Mouse (Mus musculus) thymus, postnatal 0 days (tissue): ENCODE data around the gene Ccdc141. TPM values are rescaled to one million over a fixed set of nuclear protein-coding genes. Genes with fewer than 3 reads are reported as not detected.

Experiments used
- DNase-seq: peaks from one replicate; pipeline ENCODE4 v3.0.0-alpha.2; 2015; ENCODE audit warnings: low spot score
- polyA plus RNA-seq: library from polyadenylated mRNA; unstranded; fragments of >200 nt; fragmentation: Nextera tagmentation; extraction: Ambion mirVana; gene quantifications from 2 replicates; pipeline ENCODE4 v1.2.1, GENCODE M21; 2015

Gene Ccdc141
- polyA plus RNA-seq, 1 experiment from 2014 or later = 2.8 TPM

DNA sequence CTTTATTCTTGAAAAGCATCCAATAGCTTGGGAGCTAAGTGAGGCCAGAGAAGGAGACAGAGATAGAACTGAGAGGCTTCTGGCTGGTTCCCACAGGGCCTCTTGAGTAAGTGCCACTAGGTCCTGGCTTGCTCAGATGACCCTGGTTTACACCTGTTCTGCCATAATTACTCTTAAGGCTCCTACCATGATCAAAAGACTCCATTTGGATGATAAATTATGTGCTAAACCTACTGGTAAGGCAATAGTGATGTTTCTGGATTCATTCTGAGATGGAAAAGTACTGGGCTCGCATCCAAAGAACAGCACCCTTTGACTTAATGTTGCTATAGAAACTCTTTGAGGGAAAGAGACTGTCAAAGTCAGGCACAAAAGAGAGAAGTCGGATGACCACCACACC, 3.9 kb upstream of the Ccdc141 start:
- no peak for DNase-seq

GRCm38 (mm10) chr2:77173821-77174220, 3.4 kb upstream of the Ccdc141 start:
- no peak for DNase-seq

GRCm38 (mm10) chr2:77173366-77173765, 2.9 kb upstream of the Ccdc141 start:
- DNase-seq = no peak

- DNase-seq = no peak
These were observed 1.8 kb upstream of the Ccdc141 start for GRCm38 (mm10) chr2:77172241-77172671.

GRCm38 (mm10) chr2:77171444-77172240, 1.2 kb upstream of the Ccdc141 start:
- no peak for DNase-seq

- peak; percentile 48 for DNase-seq
These were observed 362 bp downstream of the Ccdc141 start for GRCm38 (mm10) chr2:77169916-77170632.

DNA sequence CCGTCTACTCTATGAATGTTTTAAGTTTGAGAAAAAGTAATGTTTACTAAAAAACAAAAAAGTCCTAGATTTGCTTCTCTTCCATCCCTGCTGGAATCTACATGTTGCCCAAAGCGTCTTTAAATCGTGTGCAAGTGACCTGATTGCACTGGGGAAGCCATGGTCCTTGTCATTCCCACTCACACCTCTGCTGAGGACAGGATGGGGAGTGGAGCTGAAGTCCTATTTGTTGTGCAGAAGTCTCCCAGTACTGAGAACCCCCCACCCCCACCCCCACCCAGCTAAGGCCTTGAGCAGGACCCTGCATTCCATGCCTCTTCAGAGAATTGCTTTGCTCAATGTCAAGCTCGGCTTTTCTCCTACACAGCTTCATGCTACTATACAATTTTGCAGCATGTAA, 1.2 kb downstream of the Ccdc141 start:
- no peak for DNase-seq

GRCm38 (mm10) chr2:77168781-77169180, 1.7 kb downstream of the Ccdc141 start:
- DNase-seq = no peak

GRCm38 (mm10) chr2:77168081-77168685, 2.3 kb downstream of the Ccdc141 start:
- DNase-seq = no peak

DNA sequence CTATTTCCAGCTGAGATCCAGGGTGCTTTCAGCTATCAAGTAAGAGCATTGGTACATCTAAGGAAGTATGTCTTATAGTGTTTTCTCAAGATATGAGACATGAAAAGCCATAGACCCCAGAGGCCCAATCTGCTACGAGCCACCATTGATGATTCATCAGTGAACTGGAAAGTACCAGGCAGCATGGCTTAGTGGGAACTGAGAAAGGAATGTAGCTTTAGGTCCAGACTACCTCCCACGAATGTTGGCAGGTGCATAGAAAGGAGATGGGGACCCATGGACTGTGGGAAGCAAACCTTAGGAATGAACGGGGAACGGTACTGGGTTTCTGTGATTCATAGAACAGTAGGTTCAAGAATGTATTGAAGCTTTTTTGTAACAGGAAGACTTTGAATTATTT, 4.1 kb downstream of the Ccdc141 start:
- no peak for DNase-seq

DNA sequence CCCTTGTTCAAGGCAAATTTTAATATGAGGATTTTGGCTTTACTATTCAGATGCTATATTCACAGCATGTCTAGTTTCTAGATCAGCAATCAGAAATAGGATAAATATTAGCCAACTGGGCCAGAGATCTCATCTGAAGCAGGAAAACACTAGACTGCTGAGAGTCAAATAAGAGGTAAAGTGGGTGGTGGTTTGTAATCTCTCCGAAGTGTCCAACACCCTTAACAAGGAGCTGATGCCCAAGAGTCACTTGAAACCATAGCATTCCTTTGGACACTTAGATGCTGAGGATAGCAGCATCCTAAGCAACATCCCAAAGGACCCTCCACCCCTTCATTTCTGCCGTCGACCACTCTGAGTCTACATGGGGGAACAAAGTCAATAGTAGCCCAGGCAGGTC, 5.8 kb downstream of the Ccdc141 start:
- no peak for DNase-seq

GRCm38 (mm10) chr2:77163381-77163780, 7.1 kb downstream of the Ccdc141 start:
- DNase-seq = no peak

DNA sequence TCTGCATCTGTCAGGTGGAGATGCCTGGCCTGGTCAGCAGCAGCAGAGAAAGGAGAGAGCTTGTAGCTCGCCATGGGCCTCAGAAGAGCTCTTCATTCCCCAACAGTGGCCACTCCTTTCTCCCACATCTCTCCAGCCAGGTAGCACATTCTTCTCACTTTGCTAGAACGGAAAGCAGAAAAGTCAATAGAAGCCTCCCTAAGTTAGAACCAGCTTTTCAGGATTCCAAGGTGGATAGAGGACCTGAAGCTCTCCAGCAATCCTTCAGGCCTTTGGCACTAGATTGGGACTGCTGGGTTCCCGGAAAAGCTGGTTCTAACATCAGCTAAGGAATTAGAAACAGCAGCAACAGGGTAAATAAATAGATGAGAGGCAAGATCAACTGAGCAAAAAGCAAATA, 8.3 kb downstream of the Ccdc141 start:
- DNase-seq = no peak

DNA sequence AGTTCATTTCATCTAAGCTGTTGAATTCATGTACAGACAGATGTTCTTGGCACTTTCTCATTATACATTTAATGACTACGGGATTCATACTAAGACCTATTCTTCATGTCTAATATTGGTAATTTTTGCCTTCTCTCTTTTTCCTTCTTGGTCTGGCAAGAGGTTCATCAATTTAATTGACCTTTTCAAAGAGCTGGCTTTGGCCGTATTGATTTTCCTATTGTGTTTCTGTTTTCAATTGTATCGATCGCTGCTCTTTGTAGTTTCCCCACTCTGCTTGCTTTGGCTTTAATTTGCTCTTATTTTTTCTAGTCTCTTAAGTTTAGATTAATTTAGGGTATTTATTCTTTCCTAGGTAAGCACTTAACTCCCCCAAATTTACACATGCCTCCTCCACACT, 12.9 kb downstream of the Ccdc141 start:
- DNase-seq = no peak

DNA sequence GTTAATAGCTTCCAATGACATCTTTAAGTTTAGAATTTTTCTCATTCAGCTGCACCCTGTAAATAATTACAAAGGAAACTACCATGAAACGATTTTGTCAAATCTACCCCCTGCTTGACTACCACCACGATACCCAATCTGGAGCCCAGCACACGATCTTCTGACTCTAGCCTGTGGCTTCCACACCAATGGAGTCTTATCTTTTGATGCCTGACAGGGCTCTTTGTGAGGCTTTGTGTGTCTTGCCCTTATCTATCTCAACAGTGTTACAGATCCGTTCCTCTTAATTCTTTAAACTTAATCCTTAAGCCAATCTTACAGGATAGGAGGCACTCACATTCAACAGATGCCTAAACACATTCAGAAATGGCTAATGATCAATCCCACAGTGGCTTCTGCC, 16.4 kb downstream of the Ccdc141 start:
- no peak for DNase-seq

DNA sequence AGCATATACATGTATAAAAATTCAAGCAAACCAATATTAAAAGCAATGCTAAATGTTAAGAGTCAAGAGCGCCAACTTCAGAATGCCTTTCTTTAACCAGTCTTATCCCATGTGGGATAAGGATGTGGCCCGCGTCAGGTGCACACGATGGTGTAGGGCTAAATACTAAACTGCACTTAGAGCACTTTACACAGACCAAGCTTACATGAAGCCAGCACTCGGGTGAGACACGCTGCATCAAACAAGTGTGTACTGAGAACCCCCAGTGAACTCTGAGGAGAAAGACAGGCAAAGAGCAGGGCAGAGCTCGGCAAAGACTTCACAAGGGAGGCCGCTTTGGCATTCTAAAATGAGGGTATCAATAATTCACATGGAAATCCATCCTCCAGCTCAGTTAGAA, 19.2 kb downstream of the Ccdc141 start:
- DNase-seq = no peak

DNA sequence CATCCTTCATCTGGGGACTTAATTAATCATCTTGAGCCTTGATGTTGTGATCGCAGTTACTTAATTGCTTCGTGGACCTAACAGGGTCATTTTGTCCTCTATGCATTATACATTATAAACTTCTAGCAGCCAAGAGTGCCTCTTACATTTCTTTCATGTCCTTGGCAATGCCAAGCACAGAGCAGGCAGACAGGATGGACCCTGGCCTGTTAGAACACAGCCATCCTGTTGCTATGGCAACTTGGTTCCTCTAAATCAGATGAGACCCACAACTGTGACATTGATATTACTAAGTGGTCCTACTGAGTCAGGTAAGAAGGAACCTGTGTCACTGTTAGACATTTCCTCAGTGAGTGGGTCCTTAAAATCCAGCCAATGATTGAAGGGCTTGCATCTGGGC, 20.9 kb downstream of the Ccdc141 start:
- DNase-seq = no peak

- DNase-seq = peak; percentile 7
These were observed 22.2 kb downstream of the Ccdc141 start for GRCm38 (mm10) chr2:77148215-77148614.

DNA sequence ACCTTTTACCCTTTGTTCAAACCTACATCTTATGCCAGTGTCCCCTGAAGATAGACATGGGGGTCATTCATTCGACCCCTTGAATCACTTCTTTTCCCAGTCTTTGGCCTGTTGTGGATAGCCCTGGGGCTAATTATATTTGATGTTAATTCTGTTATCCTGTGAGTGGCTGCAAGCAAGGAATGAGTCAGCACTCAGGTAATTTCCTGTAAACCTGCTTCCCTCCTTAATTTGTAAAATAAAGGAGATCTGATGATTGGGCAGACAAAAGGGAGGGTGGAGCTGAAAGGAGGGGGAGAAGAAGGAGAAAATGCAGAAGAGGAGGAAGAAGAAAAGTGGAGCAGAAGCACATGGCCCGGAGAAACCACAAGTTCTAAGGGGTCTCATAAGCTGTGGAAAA, 23.5 kb downstream of the Ccdc141 start:
- DNase-seq = no peak

- DNase-seq = no peak
These were observed 24.1 kb downstream of the Ccdc141 start for GRCm38 (mm10) chr2:77146291-77146690.

GRCm38 (mm10) chr2:77143536-77143935, 26.9 kb downstream of the Ccdc141 start:
- no peak for DNase-seq

DNA sequence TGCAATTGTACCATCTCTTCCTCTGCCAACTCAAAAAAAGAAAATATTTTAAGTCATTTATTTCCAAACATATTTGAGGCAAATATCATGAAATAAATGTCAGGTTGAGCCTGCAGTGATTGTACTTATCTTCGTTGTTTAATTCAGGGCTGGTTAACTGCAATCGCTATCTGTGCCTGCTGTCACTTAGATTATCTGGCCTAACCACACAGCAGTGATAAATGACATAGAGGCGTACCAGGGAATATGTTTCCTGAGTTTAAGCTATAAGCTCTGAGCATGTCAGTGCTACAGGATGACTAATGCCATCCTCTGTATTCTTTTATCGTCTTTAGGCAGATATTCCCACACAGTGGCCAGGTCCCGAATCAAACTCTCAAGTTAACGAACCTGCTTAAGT, 31.6 kb downstream of the Ccdc141 start:
- no peak for DNase-seq
